Mouse (Mus musculus) small intestine, adult 2 months (tissue): Measurements from ENCODE around the gene Mmp23.

Source experiments
- CTCF ChIP-seq: fragments of 200-500 bp; IDR thresholded peaks from 2 replicates; pipeline ENCODE4 v1.5.1; 2012; ENCODE audit warnings: low read depth, mild to moderate bottlenecking, control low read depth, inconsistent platforms, low read length, moderate library complexity, mixed read lengths; ENCODE audit not compliant: insufficient replicate concordance, insufficient read length; ENCODE audit errors: extremely low read depth
- POLR2A ChIP-seq: fragments of 200-500 bp; IDR thresholded peaks from 2 replicates; pipeline ENCODE4 v1.6.1; 2012; ENCODE audit warnings: low read depth, mild to moderate bottlenecking, control low read depth, inconsistent platforms, low read length, moderate library complexity

GRCm38 (mm10) chr4:155658961-155659360, 5.8 kb upstream of the Mmp23 start:
- TF ChIP-seq CTCF, result no peak
- TF ChIP-seq POLR2A, result no peak
